Mouse (Mus musculus): ENCODE measurements around the gene Serpinb8.
A peak's percentile ranks its signal among the peaks of the same experiment; 100 is the strongest.

The Serpinb8 gene

GRCm38 (mm10) chr1:107589691-107590470 is at the start of gene Serpinb8:
Gene Serpinb8, plus strand, starts transcription at chr1:107590006.
- peak in 1 of 2 experiments; percentile 48 for DNase-seq (ENCODE audit: low read depth in 1 of 2, low spot score in 2 of 2)

DNA sequence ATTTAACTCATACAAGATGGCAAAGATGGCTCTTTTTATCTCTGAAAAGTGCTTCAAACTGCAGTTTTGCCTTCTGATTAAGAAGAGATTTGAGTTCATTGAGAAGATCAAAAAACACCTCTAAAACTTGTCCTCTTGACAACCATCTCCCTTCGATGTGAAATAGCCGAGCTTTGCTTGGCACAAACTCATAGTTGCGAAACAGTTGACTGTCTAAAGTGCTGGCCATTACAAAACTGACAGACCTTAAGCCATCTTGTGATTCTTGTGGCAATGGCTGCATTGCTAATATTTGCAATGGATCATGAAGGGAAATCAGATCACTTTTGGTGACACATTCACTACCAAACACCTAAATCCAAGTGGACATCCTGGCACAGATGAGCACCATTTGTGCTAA is 30.3 kb upstream of the Serpinb8 start:
- no peak for DNase-seq (ENCODE audit: low read depth in 1 of 2, low spot score in 2 of 2)

- DNase-seq (ENCODE audit: low read depth in 1 of 2, low spot score in 2 of 2) = no peak
Measured at GRCm38 (mm10) chr1:107562110-107562509, 27.7 kb upstream of the Serpinb8 start.

DNA sequence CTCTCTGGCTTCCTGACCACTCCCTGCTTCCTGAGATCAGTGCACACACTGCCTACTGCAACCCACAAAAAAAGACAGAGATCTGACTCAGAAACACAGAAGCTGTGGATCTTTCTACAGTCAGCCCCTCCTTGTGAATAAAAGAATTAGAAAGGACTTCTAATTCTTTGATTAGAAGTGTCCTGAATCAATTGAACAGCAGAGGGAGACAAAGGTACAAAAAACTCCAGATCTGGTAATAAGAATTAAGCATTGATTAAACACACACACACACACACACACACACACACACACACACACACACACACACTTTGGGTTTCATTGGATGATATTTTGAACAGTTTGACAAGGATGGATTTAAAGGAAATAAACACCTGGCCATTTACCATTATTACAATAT is 24.2 kb upstream of the Serpinb8 start:
- no peak for DNase-seq (ENCODE audit: low read depth in 1 of 2, low spot score in 2 of 2)

- no peak for DNase-seq (ENCODE audit: low read depth in 1 of 2, low spot score in 2 of 2)
Measured at GRCm38 (mm10) chr1:107576094-107576493, 13.7 kb upstream of the Serpinb8 start.

GRCm38 (mm10) chr1:107577514-107577913 is 12.3 kb upstream of the Serpinb8 start:
- DNase-seq (ENCODE audit: low read depth in 1 of 2, low spot score in 2 of 2) = no peak

DNA sequence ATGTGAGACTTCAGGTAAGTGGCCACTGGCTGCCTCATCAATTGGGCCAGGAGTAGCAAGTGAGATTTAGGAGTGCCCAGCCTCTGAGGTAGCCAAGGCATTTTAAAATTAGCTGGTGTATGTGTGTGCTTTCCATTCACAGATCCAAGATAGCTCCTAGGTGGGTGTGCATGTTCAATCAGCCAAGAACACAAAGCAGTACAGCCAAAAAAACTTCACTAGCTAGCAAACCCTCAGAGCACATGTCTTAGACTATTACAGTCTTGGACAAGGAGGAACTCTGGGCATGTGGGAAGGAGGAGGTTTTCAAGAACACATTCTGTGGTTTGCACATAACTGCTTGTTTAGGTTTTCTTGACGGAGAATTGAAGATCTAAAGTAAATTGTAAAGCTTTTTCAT is 8.6 kb upstream of the Serpinb8 start:
- no peak for DNase-seq (ENCODE audit: low read depth in 1 of 2, low spot score in 2 of 2)

DNA sequence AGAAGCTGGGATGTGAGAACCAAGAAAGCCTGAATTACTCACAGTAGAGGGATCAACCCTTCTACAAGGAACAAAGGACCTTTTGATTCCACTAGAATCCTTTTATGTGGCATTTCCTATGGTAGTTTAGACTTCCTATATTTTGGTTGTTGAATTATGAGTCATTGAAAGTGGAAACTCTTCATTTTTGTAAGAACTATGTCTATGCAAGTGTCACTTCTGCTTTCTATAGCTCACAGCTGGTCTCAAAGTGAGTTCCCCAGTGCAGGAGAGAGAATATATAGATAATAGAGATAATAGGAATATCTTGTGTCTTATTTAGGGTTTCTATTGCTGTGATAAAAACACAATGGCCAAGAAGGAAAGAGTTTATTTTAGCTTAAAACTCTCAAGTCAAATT is 6.9 kb upstream of the Serpinb8 start:
- DNase-seq (ENCODE audit: low read depth in 1 of 2, low spot score in 2 of 2) = no peak

DNA sequence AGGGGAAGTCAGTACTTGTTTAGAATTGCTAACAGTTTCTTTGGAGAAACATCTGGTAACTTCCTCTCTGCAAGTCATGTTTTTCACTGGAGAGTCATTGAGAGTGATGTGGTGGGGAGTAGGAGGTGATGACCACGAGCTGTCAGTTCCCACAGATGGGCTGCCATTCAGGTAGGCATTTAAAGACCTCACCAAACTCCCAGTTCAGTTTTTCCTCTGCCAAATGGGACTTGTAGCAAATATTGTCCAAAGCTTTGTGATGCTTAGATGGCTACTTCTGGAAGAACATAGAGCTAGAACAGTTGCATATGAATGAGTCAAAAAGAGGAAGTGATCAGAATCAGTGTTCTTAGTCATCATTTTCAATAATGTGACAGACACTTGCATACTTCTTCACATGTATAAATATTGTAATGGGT is 5.8 kb upstream of the Serpinb8 start:
- DNase-seq (ENCODE audit: low read depth in 1 of 2, low spot score in 2 of 2) = peak; percentile 42 to 54

DNA sequence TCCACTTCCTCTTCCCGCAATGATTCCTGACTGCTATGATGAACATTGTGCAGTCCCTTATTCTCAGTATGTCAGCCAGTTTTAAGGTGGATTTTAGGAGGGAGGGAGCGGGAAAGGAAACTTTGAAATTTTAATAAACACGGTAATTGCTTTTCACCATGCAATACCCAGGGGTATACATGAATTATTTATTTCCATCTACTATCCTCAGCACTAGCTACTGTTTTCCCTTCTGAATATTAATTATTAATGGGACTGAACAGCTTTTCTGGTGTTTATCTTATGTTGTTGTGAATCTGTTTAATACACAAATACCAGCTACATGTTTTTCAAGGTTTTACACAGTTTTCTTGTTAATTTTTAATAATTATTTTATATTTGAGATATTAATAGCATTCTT is 4.9 kb upstream of the Serpinb8 start:
- DNase-seq (ENCODE audit: low read depth in 1 of 2, low spot score in 2 of 2) = no peak

DNA sequence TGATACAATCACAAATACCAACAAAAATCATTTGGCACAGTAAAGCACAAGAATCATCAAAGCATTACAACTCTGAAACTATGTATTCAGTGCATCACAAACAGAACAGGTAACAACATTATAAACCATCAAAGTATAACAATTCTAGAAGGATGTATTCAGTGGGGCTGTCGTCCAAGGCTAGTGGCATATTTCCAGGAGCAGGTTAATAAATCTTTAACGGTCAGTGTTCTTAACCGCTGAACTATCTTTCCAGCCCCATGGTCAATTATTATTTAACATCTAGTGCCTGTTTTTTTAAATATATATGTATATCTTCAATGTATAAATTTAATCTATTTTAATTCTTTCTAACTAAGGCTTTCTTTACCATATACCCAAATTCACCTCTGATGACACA is 3.6 kb upstream of the Serpinb8 start:
- no peak for DNase-seq (ENCODE audit: low read depth in 1 of 2, low spot score in 2 of 2)

- no peak for DNase-seq (ENCODE audit: low read depth in 1 of 2, low spot score in 2 of 2)
Measured at GRCm38 (mm10) chr1:107588206-107588605, 1.6 kb upstream of the Serpinb8 start.

- no peak for DNase-seq (ENCODE audit: low read depth in 1 of 2, low spot score in 2 of 2)
Measured at GRCm38 (mm10) chr1:107588642-107589041, 1.2 kb upstream of the Serpinb8 start.

DNA sequence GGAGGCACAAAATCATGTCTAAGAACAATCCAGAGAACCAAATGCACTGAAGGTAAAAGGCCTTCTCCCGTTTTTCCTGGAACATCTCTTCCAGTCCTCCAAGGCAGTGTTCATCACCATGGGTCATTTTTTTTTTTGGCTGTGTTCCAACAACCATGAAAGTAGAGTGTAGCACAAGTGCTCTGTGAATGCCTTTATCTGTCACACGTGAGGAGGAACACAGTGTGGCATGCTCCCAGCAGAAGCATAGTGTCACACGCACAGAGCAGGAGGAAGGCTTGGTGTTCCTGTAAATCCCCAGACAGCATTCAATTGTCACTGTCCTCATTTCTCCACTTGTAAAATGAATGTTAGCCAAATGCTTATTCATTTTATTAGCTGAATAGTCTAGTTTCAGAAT is 2.8 kb downstream of the Serpinb8 start:
- no peak for DNase-seq (ENCODE audit: low read depth in 1 of 2, low spot score in 2 of 2)

DNA sequence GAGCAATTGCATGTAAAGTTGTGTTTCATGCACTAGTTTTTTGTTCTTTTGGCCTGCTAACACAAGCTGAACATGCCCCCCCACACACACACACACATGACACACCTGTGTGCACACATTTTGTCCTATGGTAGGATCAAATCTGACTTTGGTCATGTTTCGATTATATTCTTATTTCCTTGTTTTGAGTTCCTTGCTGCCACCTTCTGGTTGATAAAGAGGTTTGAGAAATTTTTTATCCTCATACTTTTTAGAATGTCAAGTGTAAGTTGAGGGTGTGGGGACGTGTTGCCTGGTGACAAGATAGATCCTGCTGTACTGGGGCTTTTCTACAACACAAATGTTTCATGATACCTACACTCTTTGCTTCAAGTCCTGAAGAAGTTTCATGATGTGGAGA is 3.7 kb downstream of the Serpinb8 start:
- DNase-seq (ENCODE audit: low read depth in 1 of 2, low spot score in 2 of 2) = no peak

- no peak for DNase-seq (ENCODE audit: low read depth in 1 of 2, low spot score in 2 of 2)
Measured at GRCm38 (mm10) chr1:107596874-107597273, 7.1 kb downstream of the Serpinb8 start.

DNA sequence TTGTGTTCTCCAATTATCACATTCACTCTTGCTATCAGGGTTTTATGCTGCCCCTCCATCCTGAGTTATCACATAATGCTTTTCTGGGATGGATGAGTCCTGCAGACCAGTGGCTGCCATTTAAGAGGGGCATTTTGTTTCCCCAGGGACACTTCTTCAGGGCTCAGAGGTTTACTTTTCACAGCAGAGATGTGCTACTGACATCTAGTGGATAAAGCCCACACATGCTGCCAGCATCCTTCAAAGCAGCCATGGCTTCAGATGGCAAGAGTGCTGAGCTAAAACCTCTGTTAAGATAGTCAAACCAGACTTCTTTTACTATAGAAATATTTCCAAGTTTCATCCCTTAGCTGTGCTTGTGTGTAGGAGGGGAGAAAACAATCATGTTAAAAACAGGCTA is 8.7 kb downstream of the Serpinb8 start:
- no peak for DNase-seq (ENCODE audit: low read depth in 1 of 2, low spot score in 2 of 2)

- no peak for DNase-seq (ENCODE audit: low read depth in 1 of 2, low spot score in 2 of 2)
Measured at GRCm38 (mm10) chr1:107608942-107609341, 19.1 kb downstream of the Serpinb8 start.

DNA sequence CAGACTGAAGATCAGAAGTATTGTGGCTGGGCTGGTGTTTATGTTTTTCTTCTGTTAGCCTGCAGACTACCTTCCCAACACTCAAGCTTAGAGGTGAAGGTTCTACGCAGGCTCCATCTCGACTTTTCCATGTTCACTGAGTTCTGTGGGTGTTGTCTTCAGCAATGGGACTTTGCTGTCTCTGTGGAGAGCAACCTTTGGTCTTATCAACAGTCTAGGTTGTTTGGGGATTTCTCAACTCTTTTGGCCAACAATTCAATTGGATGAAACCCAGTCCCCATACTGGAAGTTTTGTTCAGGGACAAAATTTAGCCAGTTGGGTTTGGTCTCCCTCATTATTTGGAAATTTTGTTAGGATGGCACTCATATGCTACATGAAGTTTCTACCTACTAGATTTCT is 24.3 kb downstream of the Serpinb8 start:
- no peak for DNase-seq (ENCODE audit: low read depth in 1 of 2, low spot score in 2 of 2)

DNA sequence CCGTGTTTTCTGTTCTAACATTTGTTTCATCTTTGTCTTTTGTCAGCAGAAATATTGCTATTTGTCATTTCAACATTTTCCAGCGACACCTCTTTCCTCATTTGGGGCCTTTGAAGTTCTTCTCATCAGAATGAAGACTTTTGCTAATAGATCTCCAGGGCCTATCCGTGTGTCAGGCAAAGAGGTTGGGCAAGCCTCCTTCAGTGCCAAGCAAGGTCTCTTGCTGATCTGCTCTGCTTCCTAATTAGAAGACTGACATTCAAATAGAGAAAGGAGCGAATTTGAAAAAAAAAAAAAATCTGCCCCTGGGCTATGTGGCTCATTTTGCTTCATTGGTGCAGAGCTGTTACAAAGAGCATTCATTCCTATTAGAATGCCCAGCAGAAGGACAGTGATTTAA is 32.2 kb downstream of the Serpinb8 start:
- no peak for DNase-seq (ENCODE audit: low read depth in 1 of 2, low spot score in 2 of 2)

- no peak for DNase-seq (ENCODE audit: low read depth in 1 of 2, low spot score in 2 of 2)
Measured at GRCm38 (mm10) chr1:107635936-107636335, 46.1 kb downstream of the Serpinb8 start.

GRCm38 (mm10) chr1:107638056-107638455 is 48.2 kb downstream of the Serpinb8 start:
- DNase-seq (ENCODE audit: low read depth in 1 of 2, low spot score in 2 of 2) = no peak

DNA sequence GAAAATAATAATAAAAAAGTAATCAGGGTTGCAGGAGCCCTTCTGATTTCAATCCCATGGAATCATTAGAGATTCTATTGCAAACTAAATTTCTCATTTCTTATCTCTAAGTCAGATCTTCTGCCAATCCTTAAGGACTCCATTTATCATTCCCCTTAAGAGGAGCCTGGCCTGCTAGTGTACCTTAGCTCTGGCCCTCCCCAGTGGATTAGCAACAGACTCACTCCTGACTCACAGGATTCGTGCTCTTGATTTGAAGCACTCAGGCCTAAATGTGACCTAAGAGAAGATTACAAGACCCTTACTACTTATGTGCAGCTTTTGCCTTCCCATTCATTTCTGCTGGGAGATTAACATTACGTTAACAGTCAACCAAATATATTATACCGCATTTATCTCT is 48.7 kb downstream of the Serpinb8 start:
- DNase-seq (ENCODE audit: low read depth in 1 of 2, low spot score in 2 of 2) = no peak
